Mouse (Mus musculus) lung, adult 2 months (tissue): ENCODE measurements around the gene Ifna7.
"Not testable (repeated sequence)": the region's sequence is repeated elsewhere in the genome, so short reads cannot be mapped to it uniquely, and the experiment has no call there.

ENCODE experiments used
- CTCF ChIP-seq: fragments of 200-500 bp; IDR thresholded peaks from 2 replicates; pipeline ENCODE4 v1.5.1; 2011; ENCODE audit warnings: mild to moderate bottlenecking, low read length, control low read depth; ENCODE audit not compliant: insufficient read depth
- POLR2A ChIP-seq: fragments of 200-500 bp; IDR thresholded peaks from 2 replicates; pipeline ENCODE4 v1.6.1; 2011; ENCODE audit warnings: low read depth, mild to moderate bottlenecking, control low read depth, low read length, borderline replicate concordance; ENCODE audit errors: extremely low read depth

DNA sequence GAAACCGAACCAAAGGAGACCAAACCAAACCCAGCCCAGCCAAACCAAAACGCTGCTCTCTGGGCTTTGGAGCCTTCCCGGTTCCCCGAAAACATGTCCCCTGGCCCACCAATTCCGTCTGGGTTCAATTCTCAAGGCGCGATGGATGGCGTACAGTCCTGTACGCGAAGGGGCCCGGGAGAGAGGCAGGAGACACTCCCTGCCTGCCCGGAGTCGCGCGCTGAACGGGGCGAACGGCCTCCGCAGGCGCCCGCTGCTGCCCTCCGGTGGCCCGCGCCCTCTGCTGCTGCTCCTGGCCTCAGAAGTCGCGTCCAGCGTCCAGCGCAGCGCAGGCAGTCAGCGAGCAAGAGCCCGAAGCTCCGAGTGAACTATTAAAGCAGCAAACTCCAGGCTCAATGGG, 42.5 kb upstream of the Ifna7 start, which contains the start of gene Gm13290:
- TF ChIP-seq CTCF, POLR2A: not testable (repeated sequence)
